Mouse (Mus musculus) common myeloid progenitor, adult 5-6 weeks (primary cell): ENCODE data around the gene Rab25. TPM values are rescaled to one million over a fixed set of nuclear protein-coding genes. Genes with fewer than 3 reads are reported as not detected.

ENCODE experiments used
- ATAC-seq: replicated peaks from 2 replicates; pipeline ENCODE4 v1.8.0; 2016; ENCODE audit warnings: low read depth, mild to moderate bottlenecking, moderate TSS enrichment, inconsistent platforms; ENCODE audit not compliant: poor library complexity, severe bottlenecking
- total RNA-seq: library from RNA; stranded (forward); fragments of 200-1000, 187-1606 nt; gene quantifications from 2 replicates; pipeline ENCODE4 v1.2.3, GENCODE M21; 2017

Gene Rab25
- total RNA-seq, 1 experiment from 2014 or later, result not detected

DNA sequence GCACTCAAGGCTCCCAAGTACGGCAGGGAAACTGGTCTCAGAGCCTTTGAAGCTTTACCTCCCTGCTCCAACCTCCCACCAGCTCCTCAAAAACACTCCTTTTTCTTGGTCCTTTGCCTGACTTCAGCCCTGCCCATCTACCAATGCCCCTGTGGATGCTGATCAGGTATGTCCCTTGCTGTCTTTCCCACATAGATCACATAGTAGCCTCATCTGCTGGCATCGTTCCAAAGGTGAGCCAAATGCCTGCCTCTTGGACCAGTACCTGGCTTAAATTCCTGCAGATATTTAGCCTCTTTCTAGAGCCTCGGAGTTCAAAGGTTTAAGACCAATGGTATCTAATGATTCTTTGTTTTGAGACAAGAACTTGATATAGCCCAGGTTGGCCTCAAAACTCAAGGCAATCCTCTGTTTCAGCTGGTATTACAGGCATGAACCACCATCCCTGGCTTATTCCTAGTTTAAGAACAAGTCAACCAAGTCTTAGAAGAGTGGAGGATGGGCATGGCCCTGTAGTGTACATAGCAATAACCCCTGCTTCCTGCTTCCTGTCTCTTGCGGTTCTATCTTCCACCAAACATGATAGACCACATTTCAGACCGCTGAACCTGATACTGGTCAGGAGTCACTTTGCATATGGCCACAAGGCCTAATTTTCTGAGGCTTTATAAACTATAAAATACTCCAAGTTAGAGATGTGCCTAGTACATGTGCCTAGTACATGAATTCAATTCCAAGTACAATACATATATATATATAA is 4.3 kb downstream of the Rab25 start:
- peak; percentile 50 for ATAC-seq

DNA sequence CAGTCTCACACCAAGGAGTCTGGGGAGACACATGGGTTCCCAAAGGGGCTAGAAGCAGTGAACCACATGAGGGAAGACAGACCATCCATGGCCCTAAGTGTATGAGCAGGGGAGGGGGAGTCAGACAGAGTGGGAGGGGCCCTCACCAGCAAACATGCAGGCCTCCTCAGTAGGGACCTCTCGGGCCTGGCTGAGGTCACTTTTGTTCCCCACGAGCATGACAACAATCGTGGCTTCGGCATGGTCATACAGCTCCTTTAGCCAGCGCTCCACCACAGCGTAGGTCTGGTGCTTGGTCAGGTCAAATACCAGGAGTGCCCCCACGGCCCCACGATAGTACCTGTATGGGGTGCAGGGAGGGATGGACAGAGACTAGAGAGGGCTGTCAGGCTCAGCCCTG is 4.9 kb downstream of the Rab25 start:
- no peak for ATAC-seq

DNA sequence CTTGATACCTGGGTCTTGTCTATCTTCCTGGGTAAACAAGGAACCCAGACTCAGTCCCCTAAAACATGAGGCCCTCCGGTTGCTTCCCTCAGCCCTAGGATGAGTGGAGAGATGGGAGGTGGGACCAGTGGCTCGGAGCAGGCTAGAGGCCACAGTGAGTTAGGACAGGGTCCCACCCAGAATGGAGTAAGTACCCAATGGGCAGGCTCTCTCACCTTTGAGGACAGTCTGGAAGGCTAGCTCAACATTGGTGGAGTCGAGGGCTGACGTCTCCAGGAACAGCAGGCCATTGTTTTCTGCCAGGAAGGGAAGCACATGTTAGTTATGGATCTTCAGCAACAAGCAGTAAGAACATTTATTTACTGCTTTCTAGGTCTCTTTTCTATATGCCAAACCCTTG is 5.6 kb downstream of the Rab25 start:
- no peak for ATAC-seq

DNA sequence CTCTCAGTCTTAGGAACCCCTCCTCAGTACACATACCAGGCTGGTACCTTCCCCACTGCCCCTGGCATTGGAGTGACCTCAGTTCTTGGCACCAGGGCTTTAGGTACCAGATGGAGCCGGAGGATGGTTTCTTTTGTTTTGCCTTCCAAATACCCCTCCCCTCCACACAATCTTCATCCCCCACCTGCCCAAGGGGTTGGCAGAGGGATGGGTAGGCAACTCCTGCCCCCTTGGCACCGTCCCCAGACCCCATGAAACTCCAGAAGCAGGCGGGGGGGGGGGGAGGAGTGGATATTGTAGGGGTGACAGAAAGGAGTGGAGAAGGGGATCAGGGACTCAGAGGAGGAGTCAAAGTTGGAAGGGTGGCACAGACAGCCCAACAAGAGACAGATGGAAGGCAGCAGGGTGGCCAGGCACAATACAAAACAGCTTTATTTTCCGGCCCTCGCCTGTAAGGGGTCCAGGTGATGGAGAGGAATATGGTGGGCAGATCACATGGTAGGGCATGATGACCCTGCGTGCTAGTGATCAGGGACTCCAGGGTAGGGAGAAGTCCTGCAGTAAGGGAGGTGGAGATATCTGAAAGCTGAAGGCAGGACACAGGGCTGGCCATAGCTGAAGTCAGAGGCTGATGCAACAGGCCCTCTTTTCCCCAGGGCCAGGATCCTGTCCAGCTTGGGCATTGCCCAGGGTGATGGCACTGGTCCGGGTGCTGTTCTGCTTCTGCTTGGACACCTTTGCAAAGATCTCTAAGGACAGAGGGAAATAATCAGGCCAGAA is 6.3 kb downstream of the Rab25 start:
- ATAC-seq, result no peak

DNA sequence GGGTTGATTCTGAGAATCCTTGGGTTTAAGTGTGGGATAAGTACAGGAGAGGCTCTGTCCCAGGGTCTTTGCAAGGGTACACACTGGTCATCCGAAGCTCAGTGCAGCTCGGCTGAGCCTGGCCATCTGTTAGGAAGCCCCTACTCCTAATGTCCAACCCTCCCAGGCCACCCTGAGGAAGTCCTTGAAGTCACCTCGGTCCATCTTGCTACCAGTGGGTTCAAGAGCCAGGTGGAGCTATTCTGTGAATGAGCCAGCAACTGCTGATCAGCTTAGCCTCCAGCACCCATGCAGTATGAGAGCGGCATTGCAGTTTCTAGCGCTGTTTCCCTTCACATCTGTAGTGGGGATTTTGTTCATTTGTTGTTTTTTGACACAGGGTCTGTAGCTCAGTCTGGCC is 8.0 kb downstream of the Rab25 start:
- no peak for ATAC-seq

DNA sequence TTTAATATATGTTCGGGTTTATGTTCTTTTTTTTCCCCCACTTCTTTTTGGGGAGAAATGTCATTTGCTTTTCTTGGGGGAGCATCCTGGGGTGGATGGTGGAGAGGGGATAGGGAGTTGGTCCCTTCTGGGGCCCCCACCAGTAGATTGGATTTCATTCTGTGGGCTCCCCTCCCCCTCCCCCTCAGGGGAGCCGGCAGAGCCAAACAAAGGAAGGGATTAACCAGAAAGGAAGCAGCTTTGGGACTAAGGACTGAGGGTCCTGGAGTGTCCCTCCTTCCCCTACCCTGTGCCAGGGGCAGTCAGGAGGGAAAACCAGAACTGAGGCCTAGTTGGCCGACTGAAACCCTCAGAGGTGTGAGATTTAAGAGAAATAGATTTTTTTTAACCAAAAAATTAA is 8.7 kb downstream of the Rab25 start:
- ATAC-seq, result no peak

DNA sequence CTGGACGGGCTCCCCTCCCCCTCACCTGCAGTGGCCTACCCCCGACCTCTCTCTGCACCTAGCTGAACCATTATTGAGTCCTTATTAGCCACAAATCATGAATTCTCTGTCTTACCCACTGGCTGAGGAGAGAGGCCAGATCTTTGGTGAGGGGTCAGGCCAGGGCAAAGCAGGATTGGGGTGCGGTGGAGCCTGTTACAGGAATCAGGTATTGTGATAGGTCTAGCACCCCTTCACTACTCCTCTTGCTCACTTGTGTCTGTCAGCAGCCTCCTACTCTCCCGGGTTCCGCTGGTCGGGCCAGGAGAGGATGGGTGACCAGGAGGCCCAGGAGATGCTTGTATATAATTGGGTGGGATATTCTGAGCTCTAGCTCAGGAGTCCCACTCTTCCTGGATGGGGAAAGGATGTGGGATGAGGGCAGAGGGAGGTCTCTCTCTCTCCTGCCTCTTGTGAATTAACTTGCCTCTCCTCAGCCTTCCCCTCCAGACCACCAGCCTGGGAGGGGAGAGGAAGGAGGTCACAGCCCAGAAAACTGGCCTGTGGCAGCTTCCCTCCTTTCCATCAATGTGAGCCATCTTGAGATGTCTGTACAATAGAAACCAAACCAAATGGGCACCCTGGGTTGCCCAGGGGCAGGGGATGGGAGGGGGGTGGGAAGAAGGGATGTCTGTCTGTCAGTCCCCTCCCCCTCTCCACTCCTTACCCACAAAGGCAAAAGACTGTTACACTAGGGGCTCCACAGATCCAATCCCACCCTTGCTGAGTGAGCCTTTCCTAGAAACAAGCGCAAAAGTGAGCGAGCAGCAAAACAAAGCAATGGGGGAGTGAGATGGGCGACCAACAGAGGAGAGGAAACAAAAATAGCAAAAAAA is 9.6 kb downstream of the Rab25 start:
- ATAC-seq, result no peak

DNA sequence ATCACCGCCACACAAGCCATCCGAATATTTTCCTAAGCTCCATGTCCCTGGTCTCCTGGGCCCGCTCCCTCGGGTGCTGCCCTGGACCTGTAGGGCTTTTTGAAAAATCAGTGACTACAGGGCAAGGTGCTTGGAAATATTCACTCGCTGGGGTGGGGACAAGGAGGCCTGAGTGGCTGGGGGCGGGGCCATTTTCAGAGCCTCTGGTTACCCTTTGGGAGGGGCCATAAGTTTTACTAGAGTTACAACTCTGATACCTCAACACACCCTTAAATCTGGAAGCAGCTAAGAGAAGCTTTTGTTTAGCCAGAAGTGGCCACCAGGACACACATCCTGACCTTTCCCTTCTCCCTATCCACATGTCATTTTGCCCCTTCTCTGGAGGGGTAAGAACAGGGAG is 11.0 kb downstream of the Rab25 start:
- ATAC-seq, result no peak

DNA sequence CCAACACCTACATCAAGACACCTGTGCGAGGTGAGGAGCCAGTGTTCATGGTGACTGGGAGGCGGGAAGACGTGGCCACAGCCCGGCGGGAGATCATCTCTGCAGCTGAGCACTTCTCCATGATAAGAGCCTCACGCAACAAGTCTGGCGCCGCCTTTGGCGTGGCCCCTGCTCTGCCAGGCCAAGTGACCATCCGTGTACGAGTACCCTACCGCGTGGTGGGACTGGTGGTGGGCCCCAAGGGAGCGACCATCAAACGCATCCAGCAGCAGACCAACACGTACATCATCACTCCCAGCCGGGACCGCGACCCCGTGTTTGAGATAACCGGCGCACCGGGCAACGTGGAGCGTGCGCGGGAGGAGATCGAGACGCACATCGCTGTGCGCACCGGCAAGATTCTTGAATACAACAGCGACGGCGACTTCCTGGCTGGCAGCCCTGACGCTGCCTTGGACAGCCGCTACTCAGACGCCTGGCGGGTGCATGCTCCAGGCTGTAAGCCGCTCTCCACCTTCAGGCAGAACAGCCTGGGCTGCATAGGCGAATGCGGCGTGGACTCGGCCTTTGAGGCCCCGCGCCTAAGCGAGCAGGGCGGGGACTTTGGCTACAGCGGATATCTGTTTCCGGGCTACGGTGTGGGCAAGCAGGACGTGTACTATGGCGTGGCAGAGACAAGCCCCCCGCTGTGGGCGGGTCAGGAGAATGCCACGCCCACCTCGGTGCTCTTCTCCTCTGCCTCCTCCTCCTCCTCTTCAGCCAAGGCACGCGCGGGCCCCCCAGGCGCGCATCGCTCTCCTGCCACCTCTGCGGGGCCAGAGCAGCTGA is 11.8 kb downstream of the Rab25 start:
- ATAC-seq, result peak; percentile 48

DNA sequence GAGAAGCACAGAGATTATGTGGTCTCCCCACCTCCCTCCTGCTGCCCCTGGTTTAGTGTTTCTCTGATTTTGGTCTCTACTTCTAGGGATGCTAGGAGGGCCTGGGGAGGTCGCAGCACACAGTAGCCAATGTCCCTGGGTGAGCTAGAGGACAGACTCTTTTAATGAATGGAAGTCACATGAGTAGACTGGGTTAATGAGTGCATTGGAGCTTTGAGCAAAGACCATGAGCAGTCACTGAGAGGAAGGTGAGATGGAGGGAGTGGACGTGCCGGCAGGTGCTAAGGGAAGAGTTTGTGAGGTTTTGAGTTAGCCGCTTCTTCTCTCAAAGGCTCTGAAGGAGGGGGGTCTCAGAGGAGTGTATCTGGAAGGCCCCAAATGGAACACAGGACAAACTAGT is 12.6 kb downstream of the Rab25 start:
- no peak for ATAC-seq

DNA sequence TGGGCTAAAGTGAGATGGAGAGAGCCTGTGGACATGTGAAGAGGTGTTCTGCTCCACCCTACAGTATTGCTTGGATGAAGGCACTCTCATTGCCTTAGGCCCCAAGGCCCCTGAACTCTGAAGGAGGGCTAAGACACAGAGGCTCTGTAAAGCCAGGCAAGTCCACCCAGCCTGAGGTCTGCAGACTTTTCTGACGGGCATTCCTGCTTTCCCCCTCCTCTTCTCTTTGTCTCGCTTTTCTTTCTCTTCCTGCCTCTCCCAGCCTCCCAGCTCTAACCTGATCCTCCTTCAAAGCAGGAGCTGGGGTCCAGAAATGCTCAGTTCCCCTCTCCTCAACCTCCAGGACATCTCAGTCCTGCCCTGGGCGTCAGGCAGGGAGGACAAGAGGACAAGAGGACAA is 13.1 kb downstream of the Rab25 start:
- ATAC-seq, result no peak

DNA sequence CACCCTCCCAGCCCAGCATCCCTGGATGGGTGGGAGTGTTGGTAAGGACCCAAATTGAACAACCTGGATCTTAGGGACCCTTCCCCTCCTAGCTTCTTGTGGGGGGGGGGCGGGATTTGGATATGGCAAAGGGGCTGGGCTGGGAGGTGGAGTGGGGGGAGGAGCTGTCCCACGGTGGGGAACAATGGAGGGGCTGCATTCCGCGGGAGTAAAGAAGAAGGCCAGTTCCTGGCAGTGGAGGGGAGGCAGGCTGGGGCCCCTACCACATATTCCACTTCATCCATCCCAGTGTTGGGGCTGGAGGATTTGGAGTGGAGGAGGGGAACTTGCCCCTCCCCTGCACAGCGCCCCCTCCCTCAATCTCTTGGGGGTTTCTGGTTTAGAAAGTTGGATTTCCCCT is 14.4 kb downstream of the Rab25 start:
- ATAC-seq, result no peak

DNA sequence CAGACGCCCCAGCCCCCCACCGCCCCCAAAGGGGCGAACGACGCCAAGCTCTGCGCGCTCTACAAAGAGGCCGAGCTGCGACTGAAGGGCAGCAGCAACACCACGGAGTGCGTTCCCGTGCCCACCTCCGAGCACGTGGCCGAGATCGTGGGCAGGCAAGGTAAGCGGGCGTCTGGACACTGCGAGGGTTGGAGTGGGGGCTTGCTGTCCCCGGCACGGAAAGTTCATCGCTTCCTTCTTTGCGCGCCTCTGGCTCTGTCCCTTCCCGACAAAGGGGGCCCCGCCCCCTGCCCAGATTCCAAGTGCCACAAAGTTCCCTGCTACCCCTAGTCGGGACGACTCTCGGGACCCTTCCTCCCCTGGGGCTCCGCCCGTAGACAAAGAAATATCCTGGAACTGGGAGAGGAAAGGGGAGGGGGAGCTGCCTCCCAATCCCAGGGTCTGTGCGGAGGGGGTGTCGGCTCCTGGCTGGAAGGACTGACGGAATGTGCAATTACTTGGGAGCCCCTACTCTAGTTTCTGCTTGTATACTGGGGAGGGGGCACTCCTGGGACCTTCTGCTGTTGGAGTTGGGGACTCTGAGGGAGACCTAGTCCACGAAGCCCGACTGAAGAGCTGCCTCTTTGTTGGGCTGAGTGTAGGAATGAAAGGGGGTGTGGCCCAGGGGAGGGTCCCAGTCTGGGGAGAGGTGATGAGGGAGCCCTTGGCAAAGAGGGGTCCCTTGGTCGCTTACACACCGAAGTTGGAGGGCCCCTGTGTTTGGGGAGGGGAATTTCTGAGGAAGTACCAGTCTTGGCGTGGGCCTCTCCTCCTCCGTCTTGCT is 15.2 kb downstream of the Rab25 start:
- ATAC-seq, result no peak

DNA sequence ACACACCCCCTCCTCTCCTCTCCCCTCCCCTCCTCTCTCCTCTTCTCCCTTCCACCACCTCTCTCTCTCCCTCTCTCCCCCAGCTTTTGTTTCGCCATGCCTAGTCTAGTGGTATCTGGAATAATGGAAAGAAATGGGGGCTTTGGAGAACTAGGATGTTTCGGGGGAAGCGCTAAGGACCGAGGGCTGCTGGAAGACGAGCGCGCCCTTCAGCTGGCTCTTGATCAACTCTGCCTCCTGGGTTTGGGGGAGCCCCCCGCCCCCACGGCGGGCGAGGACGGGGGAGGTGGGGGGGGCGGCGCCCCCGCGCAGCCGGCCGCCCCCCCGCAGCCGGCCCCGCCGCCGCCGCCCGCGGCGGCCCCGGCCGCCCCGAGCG is 15.8 kb downstream of the Rab25 start, which contains the start of gene Mex3a:
Gene Mex3a, plus strand, starts transcription at position 97 of the 376 bp plus-strand sequence.
- no peak for ATAC-seq

DNA sequence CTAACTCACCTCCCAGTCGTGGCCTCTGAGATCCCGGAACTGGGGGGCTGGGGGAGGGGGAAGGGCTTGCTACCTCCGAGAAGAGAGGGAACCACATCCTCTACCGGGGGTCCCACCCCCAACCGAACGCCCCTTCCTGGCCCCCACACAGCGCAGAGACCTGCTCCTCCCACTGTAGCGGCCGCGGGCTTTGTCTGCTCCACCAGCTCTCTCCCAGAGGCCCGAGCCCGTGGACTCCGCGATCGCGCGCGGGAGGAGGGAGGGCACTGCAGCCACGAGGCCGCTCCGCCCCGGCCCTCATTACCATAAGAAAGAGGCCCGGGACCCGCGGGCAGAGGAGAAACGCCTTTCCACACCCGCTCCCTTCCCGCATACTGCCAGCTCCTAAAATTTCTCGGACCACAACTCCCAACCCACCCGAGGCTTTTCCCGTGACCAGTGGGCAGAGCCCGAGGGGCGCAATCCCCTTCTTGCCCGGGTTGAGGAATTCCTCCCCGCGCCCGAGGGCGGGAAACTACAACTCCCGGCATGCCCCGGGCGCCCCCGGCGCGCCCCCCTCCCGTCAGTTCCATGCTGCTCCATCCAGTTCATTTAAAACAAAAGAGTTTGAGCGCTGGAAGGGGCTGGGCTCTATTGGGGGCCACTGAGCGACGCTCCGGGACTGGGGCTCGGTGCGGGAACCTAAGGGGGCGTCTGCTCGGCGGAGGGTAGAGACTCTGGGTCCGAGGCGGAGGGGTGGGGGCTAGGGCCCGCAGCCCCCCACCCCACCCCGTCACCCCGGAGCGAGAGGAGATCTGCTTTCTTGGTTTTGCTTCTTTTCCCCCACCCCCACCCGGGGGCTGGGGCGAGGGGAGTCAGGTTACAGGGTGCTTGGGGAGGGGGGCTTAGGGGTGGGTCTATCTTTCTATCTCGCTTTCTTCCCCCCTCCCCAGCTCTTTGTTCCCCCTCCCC is 16.5 kb downstream of the Rab25 start:
- peak; percentile 68 for ATAC-seq

DNA sequence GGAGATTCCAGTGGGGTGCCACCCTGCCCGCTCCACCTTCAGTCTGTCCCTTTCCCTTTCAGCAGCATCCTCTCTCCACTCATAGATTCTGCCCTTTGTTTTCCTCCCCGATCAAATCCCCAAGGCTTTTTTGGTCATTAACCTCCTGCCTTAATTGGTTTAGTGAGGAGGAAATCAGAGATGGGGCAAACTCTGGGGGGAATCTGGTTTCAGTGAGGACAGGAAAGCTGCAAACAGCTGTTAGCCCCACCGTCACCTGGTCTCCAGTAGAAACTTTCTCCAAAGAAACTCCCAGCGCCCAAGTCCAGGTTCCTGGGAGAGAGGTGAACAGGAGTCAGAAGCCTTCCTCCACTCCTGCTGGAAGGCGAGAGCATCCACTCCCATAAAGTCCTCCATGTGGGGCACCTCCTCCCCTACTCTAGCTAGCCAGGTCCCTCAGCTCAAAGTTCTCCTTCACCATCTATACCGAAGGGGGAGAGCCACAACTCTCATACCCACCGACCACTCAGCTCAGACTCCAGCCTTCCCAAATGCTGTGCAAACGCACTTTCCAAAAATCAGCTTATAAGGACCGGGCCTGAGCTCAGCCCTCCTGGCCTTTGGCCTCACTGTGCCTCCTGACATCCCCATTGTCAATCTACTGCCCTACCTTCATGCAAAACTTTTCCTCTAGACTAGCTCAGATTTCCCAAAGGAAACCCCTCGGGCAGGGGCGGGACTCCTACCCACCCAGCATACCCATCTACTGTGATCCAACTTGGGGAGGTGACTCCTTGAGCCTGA is 17.8 kb downstream of the Rab25 start:
- no peak for ATAC-seq
